Mouse (Mus musculus): ENCODE measurements around the gene Inhbb.

Gene Inhbb

GRCm38 (mm10) chr1:119420189-119420983 lies 1.7 kb downstream of the Inhbb start:
- in situ Hi-C loops (cut with MboI, MseI), result loop anchor here (10.0 kb wide), 1 partner anchor 326 kb away; no protein-coding TSS in a partner anchor

GRCm38 (mm10) chr1:119419151-119420105 lies 2.6 kb downstream of the Inhbb start:
- in situ Hi-C loops (cut with MboI, MseI), result loop anchor here (10.0 kb wide), 1 partner anchor 325 kb away; no protein-coding TSS in a partner anchor

DNA sequence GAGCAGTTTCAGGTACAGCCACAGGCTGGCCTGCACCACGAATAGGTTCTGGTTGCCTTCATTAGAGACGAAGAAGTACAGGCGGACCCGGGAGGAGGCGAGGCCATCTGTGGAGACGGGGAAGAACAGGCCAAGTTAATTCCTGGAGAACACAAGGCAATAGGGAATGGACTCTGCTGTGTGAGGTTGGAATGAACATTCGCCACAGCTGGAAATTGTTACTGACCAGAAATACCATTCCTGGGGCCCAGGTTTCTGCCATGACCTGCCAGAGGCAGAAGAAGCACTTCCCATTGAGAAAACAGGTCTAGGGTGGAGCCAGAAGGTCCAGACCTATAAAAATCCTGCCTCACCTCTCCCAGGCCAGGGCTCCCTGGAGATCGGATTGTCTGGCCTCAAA lies 4.1 kb downstream of the Inhbb start:
- in situ Hi-C loops (cut with MboI, MseI), result no loop called here

- in situ Hi-C loops (cut with MboI, MseI), result no loop called here
These were observed 4.5 kb downstream of the Inhbb start for GRCm38 (mm10) chr1:119417542-119417941.

- in situ Hi-C loops (cut with MboI, MseI), result no loop called here
These were observed 5.4 kb downstream of the Inhbb start for GRCm38 (mm10) chr1:119416610-119417009.

- in situ Hi-C loops (cut with MboI, MseI), result no loop called here
These were observed 5.9 kb downstream of the Inhbb start for GRCm38 (mm10) chr1:119416177-119416576.

- in situ Hi-C loops (cut with MboI, MseI), result no loop called here
These were observed 6.9 kb downstream of the Inhbb start for GRCm38 (mm10) chr1:119415151-119415550.

DNA sequence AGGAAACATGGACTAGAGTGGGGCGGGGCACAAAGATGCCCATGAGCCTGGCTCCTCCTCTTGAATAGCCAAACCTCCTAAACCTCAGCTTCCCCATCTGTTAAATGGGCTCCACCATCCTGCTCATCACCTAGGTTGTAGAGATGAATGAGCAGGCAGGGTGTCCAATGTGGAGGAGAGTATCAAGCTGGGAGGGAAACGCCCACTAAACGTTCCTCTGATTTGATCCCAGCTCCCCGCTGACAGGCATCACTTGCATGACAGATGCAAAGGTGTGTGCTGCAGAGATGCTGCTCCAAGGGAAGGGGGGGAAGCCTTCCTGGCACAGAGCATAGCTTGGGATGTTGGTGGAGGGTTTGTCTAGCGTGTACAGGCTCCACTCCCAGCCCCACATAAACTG lies 11.4 kb downstream of the Inhbb start:
- in situ Hi-C loops (cut with MboI, MseI), result no loop called here

GRCm38 (mm10) chr1:119409599-119410168 lies 12.4 kb downstream of the Inhbb start:
- in situ Hi-C loops (cut with MboI, MseI), result no loop called here

DNA sequence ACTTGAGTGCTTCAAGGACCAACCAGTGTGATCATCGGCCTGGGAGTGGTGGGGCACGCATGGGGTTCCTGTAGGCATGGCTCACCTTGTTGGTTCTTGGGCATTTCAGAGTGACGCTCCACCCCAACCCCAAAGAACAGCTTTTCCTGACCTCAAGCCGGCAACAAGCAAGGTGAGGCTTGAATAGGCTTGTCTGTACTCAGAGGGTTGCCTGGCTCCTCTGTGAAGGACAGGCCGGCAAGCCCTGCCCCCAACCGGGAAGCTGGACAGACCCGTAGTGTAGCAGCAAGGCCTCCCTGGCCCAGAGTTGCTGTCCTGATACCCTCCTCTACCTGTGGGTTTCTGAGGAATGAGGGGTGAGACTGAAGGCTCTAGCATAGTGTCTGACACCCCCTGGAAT lies 12.9 kb downstream of the Inhbb start:
- in situ Hi-C loops (cut with MboI, MseI), result no loop called here

DNA sequence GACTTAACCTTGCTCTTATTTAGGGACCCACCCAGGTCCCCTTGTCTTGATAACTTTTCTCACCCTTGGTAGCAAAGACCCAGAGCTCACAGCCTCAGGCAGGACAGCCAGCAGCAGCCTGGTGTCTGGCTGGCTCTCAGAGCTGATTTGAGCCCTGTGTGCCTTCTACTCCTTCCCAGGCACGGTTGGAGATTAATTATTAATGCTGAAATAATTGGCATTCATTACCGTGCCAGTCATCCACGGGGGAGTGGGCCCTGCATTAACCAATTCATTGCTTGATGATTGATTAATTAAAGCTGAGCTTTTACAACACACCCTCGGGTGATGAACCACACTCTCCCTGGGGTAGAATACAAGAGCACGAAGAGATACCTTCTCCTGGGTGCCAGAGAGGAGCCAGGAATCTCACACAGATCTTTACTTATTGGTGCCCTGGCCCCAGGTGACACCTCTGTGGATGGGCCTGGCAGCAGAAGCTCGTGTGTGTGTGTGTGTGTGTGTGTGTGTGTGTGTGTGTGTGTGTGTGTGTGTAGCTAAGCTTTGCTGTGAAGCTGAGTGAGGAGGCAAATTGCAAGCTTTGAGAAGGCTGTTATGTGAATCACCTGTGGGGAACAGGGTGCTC lies 14.2 kb downstream of the Inhbb start:
- in situ Hi-C loops (cut with MboI, MseI), result no loop called here

- in situ Hi-C loops (cut with MboI, MseI), result no loop called here
These were observed 17.2 kb downstream of the Inhbb start for GRCm38 (mm10) chr1:119404798-119405197.

- in situ Hi-C loops (cut with MboI, MseI), result no loop called here
These were observed 17.7 kb downstream of the Inhbb start for GRCm38 (mm10) chr1:119404341-119404740.

DNA sequence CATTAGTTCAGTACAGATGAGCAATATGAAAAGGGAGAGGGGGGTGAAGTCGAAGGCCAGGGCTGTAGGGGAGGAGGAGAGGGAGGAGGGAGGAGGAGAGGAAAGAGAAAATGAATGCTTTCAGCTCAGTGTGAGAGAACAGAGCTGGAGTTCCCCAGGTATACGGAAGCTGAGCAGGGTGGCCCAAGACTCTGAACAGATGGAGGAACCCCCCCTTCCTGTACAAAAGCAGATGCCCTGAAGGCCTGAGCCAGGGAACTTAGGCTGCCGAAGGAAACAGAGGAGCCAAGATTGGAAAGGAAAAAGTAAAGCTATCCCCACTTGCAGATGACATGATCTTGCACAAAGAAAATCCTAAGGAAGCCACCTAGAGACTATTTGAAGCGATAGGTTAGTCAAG lies 20.8 kb downstream of the Inhbb start:
- in situ Hi-C loops (cut with MboI, MseI), result no loop called here

GRCm38 (mm10) chr1:119398640-119399039 lies 23.4 kb downstream of the Inhbb start:
- in situ Hi-C loops (cut with MboI, MseI), result no loop called here

- in situ Hi-C loops (cut with MboI, MseI), result no loop called here
These were observed 24.2 kb downstream of the Inhbb start for GRCm38 (mm10) chr1:119397839-119398238.

DNA sequence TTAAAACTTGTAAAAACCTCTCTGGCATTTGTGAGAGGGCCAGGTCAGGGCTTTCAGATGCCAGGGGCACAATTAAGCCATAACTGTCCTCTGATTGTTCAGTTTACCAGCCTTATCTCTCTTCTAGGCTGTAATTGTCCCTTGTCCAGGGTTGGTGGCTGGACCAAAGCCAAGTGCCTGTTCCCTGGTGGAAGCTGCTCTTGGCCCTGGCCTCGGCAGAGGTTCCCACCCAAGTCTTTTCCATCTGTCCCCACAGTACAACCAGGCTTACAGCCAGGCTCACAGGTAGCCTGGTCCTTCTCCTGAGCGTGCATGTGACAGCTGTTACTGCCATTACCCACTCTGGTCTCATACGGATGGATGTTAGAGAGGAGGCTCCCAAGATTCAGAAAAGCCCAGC lies 30.7 kb downstream of the Inhbb start:
- in situ Hi-C loops (cut with MboI, MseI), result no loop called here

DNA sequence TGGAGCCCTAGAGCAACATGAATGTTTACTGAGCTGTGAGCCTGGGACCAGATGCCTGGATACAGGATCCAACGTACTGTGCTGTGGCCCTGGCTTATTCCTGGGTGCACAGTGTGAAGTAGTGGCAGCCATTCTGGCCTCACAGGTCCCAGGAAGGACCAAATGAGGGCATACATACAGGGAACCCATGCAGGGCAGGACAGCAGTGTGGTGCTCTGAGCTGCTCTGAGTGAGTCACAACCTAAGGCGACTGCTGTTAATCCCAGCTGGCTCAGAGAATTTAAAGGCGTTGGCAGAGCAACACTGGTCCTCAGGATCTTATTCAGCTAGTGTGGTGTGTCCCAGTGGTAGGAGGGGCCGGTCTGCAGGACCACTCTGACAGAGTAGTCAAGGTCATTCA lies 31.4 kb downstream of the Inhbb start:
- in situ Hi-C loops (cut with MboI, MseI), result no loop called here

DNA sequence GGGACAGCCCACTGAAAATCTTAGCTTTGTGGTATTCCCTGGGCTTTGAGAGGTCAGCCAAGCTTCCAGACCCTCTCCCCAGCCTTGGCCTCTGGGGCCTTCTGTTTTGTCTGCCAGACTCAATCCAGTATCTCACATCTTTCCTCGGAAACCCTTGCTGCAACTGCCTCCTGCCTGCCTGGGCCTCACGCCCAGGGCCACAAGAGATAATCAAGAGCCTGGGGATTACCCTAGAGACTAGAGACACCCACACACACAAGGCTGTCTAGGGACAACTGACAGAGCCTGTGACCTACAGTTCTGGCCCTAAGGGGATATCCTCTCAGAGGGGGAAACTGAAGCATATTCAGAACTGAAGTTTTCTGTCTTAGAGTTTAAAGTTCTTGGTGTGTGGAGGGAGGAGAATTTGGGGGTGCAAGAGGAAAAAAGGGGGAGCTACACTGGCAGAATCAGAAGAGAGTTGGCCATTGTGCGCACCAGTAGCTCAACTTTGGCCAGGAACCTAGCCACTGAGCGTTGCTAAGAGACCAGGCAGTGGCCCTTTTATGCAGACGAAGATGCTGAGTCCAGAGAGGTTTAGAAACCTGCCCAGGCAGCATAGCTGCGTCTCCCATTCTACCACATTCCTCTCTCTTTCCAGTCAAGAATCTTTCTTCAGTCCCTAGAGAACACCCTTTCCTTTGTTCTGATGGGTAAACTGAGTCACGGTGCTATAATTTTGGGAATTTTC lies 32.1 kb downstream of the Inhbb start:
- in situ Hi-C loops (cut with MboI, MseI), result no loop called here

GRCm38 (mm10) chr1:119388664-119389396 lies 33.2 kb downstream of the Inhbb start:
- in situ Hi-C loops (cut with MboI, MseI), result no loop called here

Measured in T-helper 1 cell (primary cell).